Comparison of ENCODE assay signal across 21 mouse cellular contexts in genomic region chr17:88570784-88571183, GRCm38 (mm10). TPM values are rescaled to one million over a fixed set of nuclear protein-coding genes. Genes with fewer than 3 reads are reported as not detected.
A peak's percentile ranks its signal among the peaks of the same experiment; 100 is the strongest.
DNase-seq lines count a peak whose midpoint lies in the region; ATAC-seq and TF ChIP-seq lines count a peak whose summit lies in the region.
"Had no signal": no experiment of that assay in that cellular context is flagged by ENCODE, and none has a peak within 500 bp of the region (broad histone marks: within the 10 kb centered on the region; RNA-seq: fewer than 3 reads in every experiment).

No protein-coding gene starts in this region.

- H3K4me2 ChIP-seq in forebrain, embryonic 16.5 days (ENCODE audit: low read length), result no peak overlapping the region
- no peak overlapping the region for H3K4me2 ChIP-seq in midbrain, embryonic 11.5 days
- H3K4me2 ChIP-seq in midbrain, embryonic 13.5 days (replicated peaks), result no peak overlapping the region
- H3K4me2 ChIP-seq in neural tube, embryonic 13.5 days, result no peak overlapping the region
- no peak overlapping the region for H3K4me2 ChIP-seq in heart, embryonic 12.5 days
- H3K4me2 ChIP-seq: embryonic facial prominence, embryonic 12.5 days; forebrain, embryonic 13.5 days had no signal

- peaks cover 76% of the 10 kb centered on the region for H3K36me3 ChIP-seq in forebrain, embryonic 10.5 days (replicated peaks)
- H3K36me3 ChIP-seq in forebrain, embryonic 16.5 days (ENCODE audit: control insufficient read depth, insufficient read depth), result peaks cover 25% of the 10 kb centered on the region
- peaks cover 4% of the 10 kb centered on the region; the same call in 1 of the 2 replicates for H3K36me3 ChIP-seq in midbrain, embryonic 11.5 days (ENCODE audit: control insufficient read depth, insufficient read depth, low read length)
- H3K36me3 ChIP-seq in midbrain, embryonic 13.5 days, result peaks cover 79% of the 10 kb centered on the region
- peaks cover 6% of the 10 kb centered on the region for H3K36me3 ChIP-seq in ES-E14 (ENCODE audit: control insufficient read depth, insufficient read depth, low read length, poor library complexity, severe bottlenecking)
- H3K36me3 ChIP-seq in neural tube, embryonic 13.5 days, result peaks cover 77% of the 10 kb centered on the region
- peaks cover 84% of the 10 kb centered on the region for H3K36me3 ChIP-seq in heart, embryonic 12.5 days

- no peak overlapping the region for H3K9ac ChIP-seq in forebrain, embryonic 16.5 days (replicated peaks; ENCODE audit: low read depth, low read length)
- H3K9ac ChIP-seq in midbrain, embryonic 11.5 days (ENCODE audit: low read length), result no peak overlapping the region
- H3K9ac ChIP-seq in midbrain, embryonic 13.5 days (replicated peaks), result no peak overlapping the region
- peak overlapping the region; percentile 68 for H3K9ac ChIP-seq in ES-E14 (ENCODE audit: insufficient read depth, low read depth, low read length, poor library complexity, severe bottlenecking)
- no peak overlapping the region for H3K9ac ChIP-seq in neural tube, embryonic 13.5 days
- H3K9ac ChIP-seq in heart, embryonic 12.5 days, result no peak overlapping the region
- H3K9ac ChIP-seq: embryonic facial prominence, embryonic 12.5 days; forebrain, embryonic 13.5 days had no signal

- no peak overlapping the region for H3K4me3 ChIP-seq in forebrain, embryonic 10.5 days
- H3K4me3 ChIP-seq in forebrain, embryonic 16.5 days (replicated peaks; ENCODE audit: low read length), result no peak overlapping the region
- H3K4me3 ChIP-seq in midbrain, embryonic 11.5 days (ENCODE audit: low read depth, low read length), result no peak overlapping the region
- H3K4me3 ChIP-seq in midbrain, embryonic 13.5 days (replicated peaks), result no peak overlapping the region
- H3K4me3 ChIP-seq in ES-E14 (ENCODE audit: insufficient read depth in 1 of 2, low read depth in 1 of 2, low read length in 2 of 2, poor library complexity in 1 of 2, severe bottlenecking in 1 of 2), result peak overlapping the region; percentile 30 to 49; a peak in 2 of 4 replicates
- H3K4me3 ChIP-seq in neural tube, embryonic 13.5 days, result no peak overlapping the region
- no peak overlapping the region for H3K4me3 ChIP-seq in heart, embryonic 12.5 days
- H3K4me3 ChIP-seq: embryonic facial prominence, embryonic 12.5 days; forebrain, embryonic 13.5 days had no signal

- WGBS in forebrain, embryonic 10.5 days, result 89% methylated on average over 11 of the region's 11 CpGs
- WGBS in forebrain, embryonic 16.5 days, result 90% methylated on average over 11 of the region's 11 CpGs
- 83% methylated on average over 11 of the region's 11 CpGs for WGBS in midbrain, embryonic 11.5 days
- WGBS in midbrain, embryonic 13.5 days, result 87% methylated on average over 11 of the region's 11 CpGs
- WGBS in neural tube, embryonic 13.5 days, result 59% methylated on average over 11 of the region's 11 CpGs
- 81% methylated on average over 11 of the region's 11 CpGs for WGBS in heart, embryonic 12.5 days

- 0 out of 2 replicates have a peak overlapping the region, but pooled peaks have one; percentile 17 for H3K27ac ChIP-seq in forebrain, embryonic 10.5 days
- no peak overlapping the region for H3K27ac ChIP-seq in forebrain, embryonic 16.5 days (ENCODE audit: low read length)
- no peak overlapping the region for H3K27ac ChIP-seq in midbrain, embryonic 11.5 days (ENCODE audit: low read depth, low read length)
- H3K27ac ChIP-seq in midbrain, embryonic 13.5 days, result no peak overlapping the region
- no peak overlapping the region for H3K27ac ChIP-seq in ES-E14 (ENCODE audit: insufficient read depth, low read depth, low read length, poor library complexity, severe bottlenecking)
- H3K27ac ChIP-seq in neural tube, embryonic 13.5 days (replicated peaks), result peak overlapping the region; percentile 55
- no peak overlapping the region for H3K27ac ChIP-seq in heart, embryonic 12.5 days (ENCODE audit: poor library complexity, severe bottlenecking)
- H3K27ac ChIP-seq: embryonic facial prominence, embryonic 12.5 days had no signal

- H3K9me3 ChIP-seq in forebrain, embryonic 10.5 days, result no peaks in the 10 kb centered on the region; the same call in 1 of the 2 replicates
- no peaks in the 10 kb centered on the region; the same call in 1 of the 2 replicates for H3K9me3 ChIP-seq in forebrain, embryonic 16.5 days (ENCODE audit: control insufficient read depth, low read length)
- H3K9me3 ChIP-seq in midbrain, embryonic 11.5 days (ENCODE audit: control insufficient read depth, low read length), result no peaks in the 10 kb centered on the region
- no peaks in the 10 kb centered on the region for H3K9me3 ChIP-seq in midbrain, embryonic 13.5 days
- H3K9me3 ChIP-seq in ES-E14 (ENCODE audit: control insufficient read depth, insufficient read depth, low read depth, low read length), result no peaks in the 10 kb centered on the region
- H3K9me3 ChIP-seq in neural tube, embryonic 13.5 days, result no peaks in the 10 kb centered on the region
- no peaks in the 10 kb centered on the region for H3K9me3 ChIP-seq in heart, embryonic 12.5 days (replicated peaks)
- H3K9me3 ChIP-seq: embryonic facial prominence, embryonic 12.5 days; forebrain, embryonic 13.5 days; G1E had no signal

- H3K4me1 ChIP-seq in forebrain, embryonic 10.5 days, result peaks cover 9% of the 10 kb centered on the region
- no peaks in the 10 kb centered on the region for H3K4me1 ChIP-seq in forebrain, embryonic 16.5 days (replicated peaks; ENCODE audit: control insufficient read depth, insufficient read depth, low read length)
- H3K4me1 ChIP-seq in midbrain, embryonic 11.5 days (ENCODE audit: control insufficient read depth, insufficient read depth, low read length), result peaks cover 4% of the 10 kb centered on the region; the same call in 1 of the 2 replicates
- 0 out of 2 replicates have a peak, but pooled peaks cover 5% of the 10 kb centered on the region for H3K4me1 ChIP-seq in midbrain, embryonic 13.5 days (replicated peaks)
- H3K4me1 ChIP-seq in ES-E14 (ENCODE audit: control insufficient read depth in 2 of 2, insufficient read depth in 2 of 2, low read length in 2 of 2, poor library complexity in 1 of 2), result peaks cover 0 to 2% of the 10 kb centered on the region in 2 experiments; a peak in 1 of 4 replicates
- H3K4me1 ChIP-seq in neural tube, embryonic 13.5 days (replicated peaks), result peaks cover 9% of the 10 kb centered on the region
- H3K4me1 ChIP-seq in heart, embryonic 12.5 days (replicated peaks), result no peaks in the 10 kb centered on the region
- H3K4me1 ChIP-seq: embryonic facial prominence, embryonic 12.5 days had no signal

- no peaks in the 10 kb centered on the region for H3K27me3 ChIP-seq in forebrain, embryonic 10.5 days (ENCODE audit: poor library complexity, severe bottlenecking)
- H3K27me3 ChIP-seq in forebrain, embryonic 16.5 days (replicated peaks; ENCODE audit: control insufficient read depth, insufficient read depth, low read length), result no peaks in the 10 kb centered on the region
- no peaks in the 10 kb centered on the region for H3K27me3 ChIP-seq in midbrain, embryonic 11.5 days (ENCODE audit: control insufficient read depth, insufficient read depth, low read length)
- no peaks in the 10 kb centered on the region for H3K27me3 ChIP-seq in midbrain, embryonic 13.5 days
- no peaks in the 10 kb centered on the region for H3K27me3 ChIP-seq in neural tube, embryonic 13.5 days
- no peaks in the 10 kb centered on the region for H3K27me3 ChIP-seq in heart, embryonic 12.5 days (replicated peaks)
- H3K27me3 ChIP-seq: embryonic facial prominence, embryonic 12.5 days; forebrain, embryonic 13.5 days had no signal

- ATAC-seq in forebrain, embryonic 16.5 days, result no peak
- ATAC-seq in midbrain, embryonic 11.5 days (ENCODE audit: low FRiP score), result 0 out of 2 replicates have a peak, but pooled peaks have one; percentile 14
- no peak for ATAC-seq in midbrain, embryonic 13.5 days
- peak; percentile 57; the same call in 1 of the 2 replicates for ATAC-seq in neural tube, embryonic 13.5 days (ENCODE audit: low read depth)
- no peak for ATAC-seq in CD4-positive, CD25-positive, alpha-beta regulatory T cell, adult 4 months
- ATAC-seq in heart, embryonic 12.5 days (ENCODE audit: insufficient number of reproducible peaks, low FRiP score), result no peak
- ATAC-seq: intestine, embryonic 16.5 days had no signal

- in situ Hi-C loops in ES-E14 (cut with MboI; ENCODE audit: low sequenced_read_pairs in 2 of 2, unreplicated experiment in 2 of 2), result no loop called here

- DNase-seq in forebrain, embryonic 10.5 days (ENCODE audit: extremely low spot score, low spot score), result no peak
- no peak for DNase-seq in midbrain, embryonic 11.5 days (ENCODE audit: low spot score, missing footprints)
- DNase-seq in ES-E14 (ENCODE audit: low read depth, low spot score), result no peak
- DNase-seq: adrenal gland, postnatal 10 days; B cell, adult 2 months; cerebellum, adult 11 months; cerebellum, adult 9-10 months; cerebellum, postnatal 25 days; gastrocnemius, postnatal 36 days; heart, adult 11 months; heart, postnatal 10 days; heart, postnatal 4 days had no signal

TF ChIP-seq in ES-E14, 5 proteins besides CTCF, POLR2A, EP300 and RAD21 (continues in another document):
- TF ChIP-seq ZNF384 (IDR thresholded peaks at IDR 0.05; ENCODE audit: low read depth, low read length) (no peak), HCFC1 (IDR thresholded peaks at IDR 0.05; ENCODE audit: borderline replicate concordance, insufficient read depth, low read length) (no peak)

RNA-seq across cellular contexts. Expression of gene Ston1, which starts 26.7 kb away (rescaled TPM):
- polyA plus RNA-seq in forebrain, embryonic 10.5 days (2016; fragmentation: Nextera tagmentation; extraction: Ambion mirVana), result 1.2 and 1.4 TPM in 2 replicates
- polyA plus RNA-seq in forebrain, embryonic 16.5 days (2015; fragmentation: Nextera tagmentation; extraction: Ambion mirVana), result 1.6 and 1.7 TPM in 2 replicates
- polyA plus RNA-seq in midbrain, embryonic 11.5 days (2014; fragmentation: Nextera tagmentation; extraction: Ambion mirVana), result 2.7 and 2.9 TPM in 2 replicates
- polyA plus RNA-seq in midbrain, embryonic 13.5 days (2015; fragmentation: Nextera tagmentation; extraction: Ambion mirVana), result 0.89 and 1.7 TPM in 2 replicates
- 4.0 and 4.5 TPM in 2 replicates for total RNA-seq in ES-E14 (2012; rRNA removed)
- polyA plus RNA-seq in neural tube, embryonic 13.5 days (2015; fragmentation: Nextera tagmentation; extraction: Ambion mirVana), result 2.7 and 3.5 TPM in 2 replicates
- polyA plus RNA-seq in CD4-positive, CD25-positive, alpha-beta regulatory T cell, adult 4 months (2017; shearing (Covaris generic)), result 1 to 10 TPM; 2.1 to 2.9 TPM
- polyA plus RNA-seq in heart, embryonic 12.5 days (2016; fragmentation: Nextera tagmentation; extraction: Ambion mirVana), result 5.4 and 8.4 TPM in 2 replicates

RNA-seq across cellular contexts. Expression of gene Ppp1r21, which starts 40.9 kb away (rescaled TPM):
- 17.4 and 19.7 TPM in 2 replicates for polyA plus RNA-seq in forebrain, embryonic 10.5 days (2016; fragmentation: Nextera tagmentation; extraction: Ambion mirVana)
- 28.1 and 29.5 TPM in 2 replicates for polyA plus RNA-seq in forebrain, embryonic 16.5 days (2015; fragmentation: Nextera tagmentation; extraction: Ambion mirVana)
- polyA plus RNA-seq in midbrain, embryonic 11.5 days (2014; fragmentation: Nextera tagmentation; extraction: Ambion mirVana), result 22.7 and 24.0 TPM in 2 replicates
- 30.9 and 33.7 TPM in 2 replicates for polyA plus RNA-seq in midbrain, embryonic 13.5 days (2015; fragmentation: Nextera tagmentation; extraction: Ambion mirVana)
- 21.7 and 24.8 TPM in 2 replicates for total RNA-seq in ES-E14 (2012; rRNA removed)
- 40.0 and 42.8 TPM in 2 replicates for polyA plus RNA-seq in neural tube, embryonic 13.5 days (2015; fragmentation: Nextera tagmentation; extraction: Ambion mirVana)
- 10 to 100 TPM; 26.4 to 39.4 TPM for polyA plus RNA-seq in CD4-positive, CD25-positive, alpha-beta regulatory T cell, adult 4 months (2017; shearing (Covaris generic))
- polyA plus RNA-seq in heart, embryonic 12.5 days (2016; fragmentation: Nextera tagmentation; extraction: Ambion mirVana), result 12.4 and 16.1 TPM in 2 replicates

Comparison
In these comparisons a context has a peak if more than half of its experiments do, and no peak if none do; other contexts are left out.
1. H3K27ac ChIP-seq: peak in forebrain, embryonic 10.5 days (single experiment) and neural tube, embryonic 13.5 days (single experiment); none in forebrain, embryonic 16.5 days (single experiment), midbrain, embryonic 11.5 days (single experiment), midbrain, embryonic 13.5 days (single experiment), ES-E14 (single experiment) and heart, embryonic 12.5 days (single experiment).
2. ATAC-seq: peak in midbrain, embryonic 11.5 days (single experiment) and neural tube, embryonic 13.5 days (single experiment); none in forebrain, embryonic 16.5 days (single experiment), midbrain, embryonic 13.5 days (single experiment), CD4-positive, CD25-positive, alpha-beta regulatory T cell, adult 4 months (single experiment) and heart, embryonic 12.5 days (single experiment).
3. H3K4me3 ChIP-seq: peak in ES-E14 (2 of 2); none in forebrain, embryonic 10.5 days (single experiment), forebrain, embryonic 16.5 days (single experiment), midbrain, embryonic 11.5 days (single experiment), midbrain, embryonic 13.5 days (single experiment), neural tube, embryonic 13.5 days (single experiment) and heart, embryonic 12.5 days (single experiment).